Mouse (Mus musculus): ENCODE data around the gene Vmn1r116. TPM values are rescaled to one million over a fixed set of nuclear protein-coding genes. Genes with fewer than 3 reads are reported as not detected.
"Not testable (repeated sequence)": the region's sequence is repeated elsewhere in the genome, so short reads cannot be mapped to it uniquely, and the experiment has no call there.

Vmn1r116 gene
- not detected in 2 replicates for polyA plus RNA-seq (2014; fragmentation: Nextera tagmentation; extraction: Ambion mirVana)

GRCm38 (mm10) chr7:20871956-20872355 is at the start of gene Vmn1r116:
Vmn1r116 (plus strand) TSS chr7:20872256.
- not testable (repeated sequence) for DNase-seq (ENCODE audit: low spot score, missing footprints); H3K9ac ChIP-seq (ENCODE audit: low read length); H3K4me1 ChIP-seq (ENCODE audit: control insufficient read depth, insufficient read depth, low read length); H3K27ac ChIP-seq (ENCODE audit: low read depth, low read length); H3K9me3 ChIP-seq (ENCODE audit: control insufficient read depth, low read length); H3K4me2 ChIP-seq; H3K27me3 ChIP-seq (ENCODE audit: control insufficient read depth, insufficient read depth, low read length); H3K4me3 ChIP-seq (ENCODE audit: low read depth, low read length); ATAC-seq (ENCODE audit: low FRiP score); H3K36me3 ChIP-seq (ENCODE audit: control insufficient read depth, insufficient read depth, low read length)
- WGBS, result 80% methylated on average over 2 of the region's 3 CpGs

GRCm38 (mm10) chr7:20844885-20845284 is 27.2 kb upstream of the Vmn1r116 start, which contains the start of gene Vmn1r115:
Vmn1r115 (minus strand) TSS chr7:20844985.
- not testable (repeated sequence) for H3K27me3 ChIP-seq (ENCODE audit: control insufficient read depth, insufficient read depth, low read length); H3K4me1 ChIP-seq (ENCODE audit: control insufficient read depth, insufficient read depth, low read length); ATAC-seq (ENCODE audit: low FRiP score); H3K36me3 ChIP-seq (ENCODE audit: control insufficient read depth, insufficient read depth, low read length); H3K4me2 ChIP-seq; H3K27ac ChIP-seq (ENCODE audit: low read depth, low read length); H3K9ac ChIP-seq (ENCODE audit: low read length); DNase-seq (ENCODE audit: low spot score, missing footprints); H3K9me3 ChIP-seq (ENCODE audit: control insufficient read depth, low read length); H3K4me3 ChIP-seq (ENCODE audit: low read depth, low read length)
- WGBS, result 100% methylated on average over 1 of the region's 3 CpGs

- H3K4me3 ChIP-seq (ENCODE audit: low read depth, low read length); H3K9ac ChIP-seq (ENCODE audit: low read length); ATAC-seq (ENCODE audit: low FRiP score); H3K27me3 ChIP-seq (ENCODE audit: control insufficient read depth, insufficient read depth, low read length); H3K27ac ChIP-seq (ENCODE audit: low read depth, low read length); DNase-seq (ENCODE audit: low spot score, missing footprints); H3K9me3 ChIP-seq (ENCODE audit: control insufficient read depth, low read length); H3K36me3 ChIP-seq (ENCODE audit: control insufficient read depth, insufficient read depth, low read length); H3K4me2 ChIP-seq; H3K4me1 ChIP-seq (ENCODE audit: control insufficient read depth, insufficient read depth, low read length): not testable (repeated sequence)
- WGBS, result no CpG with 5 or more reads among the region's 2 CpGs
Observed at GRCm38 (mm10) chr7:20884021-20884420, 12.0 kb downstream of the Vmn1r116 start, which contains the start of gene Vmn1r117. Vmn1r117 (minus strand) TSS chr7:20884121.

- not testable (repeated sequence) for ATAC-seq (ENCODE audit: low FRiP score)
- no CpG with 5 or more reads among the region's 2 CpGs for WGBS
Observed at GRCm38 (mm10) chr7:20912247-20912646, 40.2 kb downstream of the Vmn1r116 start, which contains the start of gene Vmn1r118. Vmn1r118 (minus strand) TSS chr7:20912347.

More at GRCm38 (mm10) chr7:20912247-20912646, 40.2 kb downstream of the Vmn1r116 start, which contains the start of gene Vmn1r118:
- H3K9ac ChIP-seq (ENCODE audit: low read length); H3K36me3 ChIP-seq (ENCODE audit: control insufficient read depth, insufficient read depth, low read length); H3K4me2 ChIP-seq; H3K9me3 ChIP-seq (ENCODE audit: control insufficient read depth, low read length); DNase-seq (ENCODE audit: low spot score, missing footprints); H3K4me1 ChIP-seq (ENCODE audit: control insufficient read depth, insufficient read depth, low read length); H3K4me3 ChIP-seq (ENCODE audit: low read depth, low read length); H3K27ac ChIP-seq (ENCODE audit: low read depth, low read length); H3K27me3 ChIP-seq (ENCODE audit: control insufficient read depth, insufficient read depth, low read length): not testable (repeated sequence)

Other genes with a start within 250 kb of the Vmn1r116 start
- not detected in 2 replicates for gene Vmn1r107, start 203.3 kb upstream of the Vmn1r116 start, polyA plus RNA-seq (2014; fragmentation: Nextera tagmentation; extraction: Ambion mirVana)
- gene Vmn1r111, start 169.0 kb upstream of the Vmn1r116 start, polyA plus RNA-seq (2014; fragmentation: Nextera tagmentation; extraction: Ambion mirVana), result not detected in 2 replicates
- not detected in 2 replicates for gene Gm10668, start 141.6 kb upstream of the Vmn1r116 start, polyA plus RNA-seq (2014; fragmentation: Nextera tagmentation; extraction: Ambion mirVana)
- not detected in 2 replicates for gene Vmn1r112, start 101.1 kb upstream of the Vmn1r116 start, polyA plus RNA-seq (2014; fragmentation: Nextera tagmentation; extraction: Ambion mirVana)
- not detected in 2 replicates for gene Vmn1r113, start 85.0 kb upstream of the Vmn1r116 start, polyA plus RNA-seq (2014; fragmentation: Nextera tagmentation; extraction: Ambion mirVana)
- gene Vmn1r114, start 60.1 kb upstream of the Vmn1r116 start, polyA plus RNA-seq (2014; fragmentation: Nextera tagmentation; extraction: Ambion mirVana), result not detected in 2 replicates
- not detected in 2 replicates for gene Vmn1r115, start 27.3 kb upstream of the Vmn1r116 start, polyA plus RNA-seq (2014; fragmentation: Nextera tagmentation; extraction: Ambion mirVana)
- gene Vmn1r117, start 11.9 kb downstream of the Vmn1r116 start, polyA plus RNA-seq (2014; fragmentation: Nextera tagmentation; extraction: Ambion mirVana), result not detected in 2 replicates
- gene Vmn1r118, start 40.1 kb downstream of the Vmn1r116 start, polyA plus RNA-seq (2014; fragmentation: Nextera tagmentation; extraction: Ambion mirVana), result not detected in 2 replicates
- not detected in 2 replicates for gene Vmn1r119, start 140.2 kb downstream of the Vmn1r116 start, polyA plus RNA-seq (2014; fragmentation: Nextera tagmentation; extraction: Ambion mirVana)
- not detected in 2 replicates for gene Vmn1r120, start 181.5 kb downstream of the Vmn1r116 start, polyA plus RNA-seq (2014; fragmentation: Nextera tagmentation; extraction: Ambion mirVana)
- gene Vmn1r121, start 226.3 kb downstream of the Vmn1r116 start, polyA plus RNA-seq (2014; fragmentation: Nextera tagmentation; extraction: Ambion mirVana), result not detected in 2 replicates

All from midbrain, embryonic 11.5 days (tissue).